Mouse (Mus musculus): ENCODE data around the gene Ppil4. TPM values are rescaled to one million over a fixed set of nuclear protein-coding genes. Genes with fewer than 3 reads are reported as not detected.
"Not testable (repeated sequence)": the region's sequence is repeated elsewhere in the genome, so short reads cannot be mapped to it uniquely, and the experiment has no call there.

Ppil4 gene
- total RNA-seq (2014; rRNA removed) (9.1 and 12.1 TPM in 2 replicates), polyA plus RNA-seq (2012; rRNA removed) (2.4 and 2.8 TPM in 2 replicates)

- peak within 1 kb of the TSS; percentile 92 for H3K9ac ChIP-seq (ENCODE audit: low read depth, low read length)
- H3K27ac ChIP-seq (replicated peaks; ENCODE audit: insufficient read depth, low read depth, low read length), result peak within 1 kb of the TSS; percentile 83
- peaks cover 11% of the 10 kb centered on the region for H3K79me2 ChIP-seq (ENCODE audit: control insufficient read depth, insufficient read depth, low read length)
- H3K4me1 ChIP-seq (ENCODE audit: control insufficient read depth, insufficient read depth, low read length), result peaks cover 4% of the 10 kb centered on the region; the same call in 1 of the 2 replicates
- TF ChIP-seq POLR2A (IDR thresholded peaks at IDR 0.05; ENCODE audit: extremely low read depth, insufficient read depth, low read length) (peak; percentile 81), CTCF (IDR thresholded peaks at IDR 0.05; ENCODE audit: low read depth, low read length) (no peak)
- H3K27me3 ChIP-seq (ENCODE audit: control insufficient read depth, insufficient read depth, low read length), result no peaks in the 10 kb centered on the region
- WGBS, result under 1% methylated on average over 52 of the region's 52 CpGs
- peak; percentile 73 for DNase-seq (ENCODE audit: extremely low read depth, low read depth, low spot score)
- peak within 1 kb of the TSS; percentile 84 for H3K4me3 ChIP-seq (ENCODE audit: insufficient read depth, low read depth, low read length)
- H3K36me3 ChIP-seq (ENCODE audit: control insufficient read depth, insufficient read depth, low read length), result peaks cover 17% of the 10 kb centered on the region
These were observed at the start of gene Ppil4, which contains the start of gene Ginm1 for GRCm38 (mm10) chr10:7792751-7793385. Ppil4 (plus strand) TSS chr10:7792891. Ginm1 (minus strand) TSS chr10:7792824.

- 96% methylated on average over 6 of the region's 6 CpGs for WGBS
- not testable (repeated sequence) for H3K9ac ChIP-seq (ENCODE audit: low read depth, low read length); DNase-seq (ENCODE audit: extremely low read depth, low read depth, low spot score); H3K4me3 ChIP-seq (ENCODE audit: insufficient read depth, low read depth, low read length); H3K27me3 ChIP-seq (ENCODE audit: control insufficient read depth, insufficient read depth, low read length); H3K4me1 ChIP-seq (ENCODE audit: control insufficient read depth, insufficient read depth, low read length); H3K27ac ChIP-seq (replicated peaks; ENCODE audit: insufficient read depth, low read depth, low read length); H3K79me2 ChIP-seq (ENCODE audit: control insufficient read depth, insufficient read depth, low read length)
- peaks cover 32% of the 10 kb centered on the region for H3K36me3 ChIP-seq (ENCODE audit: control insufficient read depth, insufficient read depth, low read length)
These were observed 47.2 kb upstream of the Ppil4 start for GRCm38 (mm10) chr10:7745528-7745927.

- WGBS, result 84% methylated on average over 6 of the region's 6 CpGs
- no peak for DNase-seq (ENCODE audit: extremely low read depth, low read depth, low spot score)
- Histone ChIP-seq H3K27me3 (ENCODE audit: control insufficient read depth, insufficient read depth, low read length) (no peaks in the 10 kb centered on the region), H3K4me3 (ENCODE audit: insufficient read depth, low read depth, low read length) (no peak overlapping the region), H3K36me3 (ENCODE audit: control insufficient read depth, insufficient read depth, low read length) (peaks cover 40% of the 10 kb centered on the region), H3K4me1 (ENCODE audit: control insufficient read depth, insufficient read depth, low read length) (no peaks in the 10 kb centered on the region), H3K9ac (ENCODE audit: low read depth, low read length) (no peak overlapping the region), H3K79me2 (ENCODE audit: control insufficient read depth, insufficient read depth, low read length) (no peaks in the 10 kb centered on the region), H3K27ac (replicated peaks; ENCODE audit: insufficient read depth, low read depth, low read length) (no peak overlapping the region)
- TF ChIP-seq CTCF (IDR thresholded peaks at IDR 0.05; ENCODE audit: low read depth, low read length) (no peak), POLR2A (IDR thresholded peaks at IDR 0.05; ENCODE audit: extremely low read depth, insufficient read depth, low read length) (no peak)
These were observed 43.9 kb upstream of the Ppil4 start for GRCm38 (mm10) chr10:7748752-7749151.

- peaks cover 43% of the 10 kb centered on the region for H3K36me3 ChIP-seq (ENCODE audit: control insufficient read depth, insufficient read depth, low read length)
- no peaks in the 10 kb centered on the region for H3K27me3 ChIP-seq (ENCODE audit: control insufficient read depth, insufficient read depth, low read length)
- no peaks in the 10 kb centered on the region for H3K79me2 ChIP-seq (ENCODE audit: control insufficient read depth, insufficient read depth, low read length)
- H3K27ac ChIP-seq (replicated peaks; ENCODE audit: insufficient read depth, low read depth, low read length), result no peak overlapping the region
- no peak for TF ChIP-seq CTCF (IDR thresholded peaks at IDR 0.05; ENCODE audit: low read depth, low read length)
- TF ChIP-seq POLR2A (IDR thresholded peaks at IDR 0.05; ENCODE audit: extremely low read depth, insufficient read depth, low read length), result no peak
- no peak overlapping the region for H3K4me3 ChIP-seq (ENCODE audit: insufficient read depth, low read depth, low read length)
- WGBS, result 77% methylated on average over 2 of the region's 2 CpGs
- no peak overlapping the region for H3K9ac ChIP-seq (ENCODE audit: low read depth, low read length)
- H3K4me1 ChIP-seq (ENCODE audit: control insufficient read depth, insufficient read depth, low read length), result no peaks in the 10 kb centered on the region
- no peak for DNase-seq (ENCODE audit: extremely low read depth, low read depth, low spot score)
These were observed 35.1 kb upstream of the Ppil4 start for GRCm38 (mm10) chr10:7757544-7757943.

- WGBS, result 84% methylated on average over 4 of the region's 4 CpGs
These were observed 20.3 kb upstream of the Ppil4 start for GRCm38 (mm10) chr10:7772346-7772745.

GRCm38 (mm10) chr10:7772769-7773168 lies 19.9 kb upstream of the Ppil4 start:
- no peaks in the 10 kb centered on the region for H3K27me3 ChIP-seq (ENCODE audit: control insufficient read depth, insufficient read depth, low read length)
- H3K79me2 ChIP-seq (ENCODE audit: control insufficient read depth, insufficient read depth, low read length), result peaks cover 4% of the 10 kb centered on the region; the same call in 1 of the 2 replicates
- 0 out of 2 replicates have a peak, but pooled peaks cover 2% of the 10 kb centered on the region for H3K4me1 ChIP-seq (ENCODE audit: control insufficient read depth, insufficient read depth, low read length)
- DNase-seq (ENCODE audit: extremely low read depth, low read depth, low spot score), result no peak
- TF ChIP-seq CTCF (IDR thresholded peaks at IDR 0.05; ENCODE audit: low read depth, low read length) (no peak), POLR2A (IDR thresholded peaks at IDR 0.05; ENCODE audit: extremely low read depth, insufficient read depth, low read length) (no peak)
- no peak overlapping the region for H3K4me3 ChIP-seq (ENCODE audit: insufficient read depth, low read depth, low read length)
- no peak overlapping the region for H3K9ac ChIP-seq (ENCODE audit: low read depth, low read length)
- no peak overlapping the region for H3K27ac ChIP-seq (replicated peaks; ENCODE audit: insufficient read depth, low read depth, low read length)
- peaks cover 43% of the 10 kb centered on the region for H3K36me3 ChIP-seq (ENCODE audit: control insufficient read depth, insufficient read depth, low read length)
- WGBS, result 17% methylated on average over 1 of the region's 1 CpGs

More at GRCm38 (mm10) chr10:7772346-7772745, 20.3 kb upstream of the Ppil4 start:
- H3K4me1 ChIP-seq (ENCODE audit: control insufficient read depth, insufficient read depth, low read length), result 0 out of 2 replicates have a peak, but pooled peaks cover 2% of the 10 kb centered on the region
- peak; percentile 20 for DNase-seq (ENCODE audit: extremely low read depth, low read depth, low spot score)
- H3K79me2 ChIP-seq (ENCODE audit: control insufficient read depth, insufficient read depth, low read length), result peaks cover 4% of the 10 kb centered on the region; the same call in 1 of the 2 replicates
- no peak overlapping the region for H3K4me3 ChIP-seq (ENCODE audit: insufficient read depth, low read depth, low read length)
- TF ChIP-seq CTCF (IDR thresholded peaks at IDR 0.05; ENCODE audit: low read depth, low read length), result no peak
- H3K27me3 ChIP-seq (ENCODE audit: control insufficient read depth, insufficient read depth, low read length), result no peaks in the 10 kb centered on the region
- H3K27ac ChIP-seq (replicated peaks; ENCODE audit: insufficient read depth, low read depth, low read length), result no peak overlapping the region
- H3K36me3 ChIP-seq (ENCODE audit: control insufficient read depth, insufficient read depth, low read length), result peaks cover 42% of the 10 kb centered on the region
- no peak overlapping the region for H3K9ac ChIP-seq (ENCODE audit: low read depth, low read length)
